Mouse (Mus musculus): ENCODE measurements around the gene Cdk9. TPM values are rescaled to one million over a fixed set of nuclear protein-coding genes. Genes with fewer than 3 reads are reported as not detected.

The Cdk9 gene
- polyA plus RNA-seq, 1 experiment, result 260 TPM

- Histone ChIP-seq H3K27ac (ENCODE audit: insufficient read depth, low read length) (no peak overlapping the region), H3K4me3 (ENCODE audit: insufficient read depth, low read length) (no peak overlapping the region), H3K4me1 (ENCODE audit: control insufficient read depth, insufficient read depth, low read length) (no peaks in the 10 kb centered on the region)
- no peak for TF ChIP-seq POLR2A (IDR thresholded peaks at IDR 0.05; ENCODE audit: extremely low read depth, insufficient read depth, low read length)
- no peak for TF ChIP-seq CTCF (IDR thresholded peaks at IDR 0.05; ENCODE audit: extremely low read depth, insufficient read depth, low read length)
Measured at GRCm38 (mm10) chr2:32658873-32659272, 54.0 kb downstream of the Cdk9 start.

- no peaks in the 10 kb centered on the region for H3K4me1 ChIP-seq (ENCODE audit: control insufficient read depth, insufficient read depth, low read length)
- TF ChIP-seq POLR2A (IDR thresholded peaks at IDR 0.05; ENCODE audit: extremely low read depth, insufficient read depth, low read length) (no peak), CTCF (IDR thresholded peaks at IDR 0.05; ENCODE audit: extremely low read depth, insufficient read depth, low read length) (no peak)
- H3K4me3 ChIP-seq (ENCODE audit: insufficient read depth, low read length), result no peak overlapping the region
- H3K27ac ChIP-seq (ENCODE audit: insufficient read depth, low read length), result peak overlapping the region; percentile 86
Measured at GRCm38 (mm10) chr2:32655826-32656225, 57.0 kb downstream of the Cdk9 start.

Other genes with a start within 250 kb of the Cdk9 start
- gene Fam102a, start 177.7 kb downstream of the Cdk9 start, polyA plus RNA-seq (2012; rRNA removed), result 39.2 and 46.7 TPM in 2 replicates
- 153 and 155 TPM in 2 replicates for gene Dpm2, start 142.2 kb downstream of the Cdk9 start, polyA plus RNA-seq (2012; rRNA removed)
- 31.3 and 37.6 TPM in 2 replicates for gene Pip5kl1, start 138.3 kb downstream of the Cdk9 start, polyA plus RNA-seq (2012; rRNA removed)
- 1.0 TPM in 2 replicates for gene 9430097D07Rik, start 137.4 kb downstream of the Cdk9 start, polyA plus RNA-seq (2012; rRNA removed)
- 34.8 and 36.6 TPM in 2 replicates for gene St6galnac4, start 126.0 kb downstream of the Cdk9 start, polyA plus RNA-seq (2012; rRNA removed)
- 101 and 110 TPM in 2 replicates for gene St6galnac6, start 113.4 kb downstream of the Cdk9 start, polyA plus RNA-seq (2012; rRNA removed)
- gene Ak1, start 91.3 kb downstream of the Cdk9 start, polyA plus RNA-seq (2012; rRNA removed), result 118 and 127 TPM in 2 replicates
- gene Eng, start 66.5 kb downstream of the Cdk9 start, polyA plus RNA-seq (2012; rRNA removed), result 35.1 and 39.0 TPM in 2 replicates
- 16.4 and 17.7 TPM in 2 replicates for gene Fpgs, start 8.9 kb downstream of the Cdk9 start, polyA plus RNA-seq (2012; rRNA removed)
- 29.7 and 31.5 TPM in 2 replicates for gene Sh2d3c, start 8.0 kb upstream of the Cdk9 start, polyA plus RNA-seq (2012; rRNA removed)
- 3.5 and 4.2 TPM in 2 replicates for gene 6330409D20Rik, start 27.9 kb upstream of the Cdk9 start, polyA plus RNA-seq (2012; rRNA removed)
- 54.9 and 58.9 TPM in 2 replicates for gene Tor2a, start 44.2 kb upstream of the Cdk9 start, polyA plus RNA-seq (2012; rRNA removed)
- 1.8 and 2.2 TPM in 2 replicates for gene Ttc16, start 62.6 kb upstream of the Cdk9 start, polyA plus RNA-seq (2012; rRNA removed)
- 5.4 and 6.6 TPM in 2 replicates for gene Ptrh1, start 62.7 kb upstream of the Cdk9 start, polyA plus RNA-seq (2012; rRNA removed)
- 0.11 and 0.35 TPM in 2 replicates for gene Cfap157, start 71.4 kb upstream of the Cdk9 start, polyA plus RNA-seq (2012; rRNA removed)
- gene Stxbp1, start 134.2 kb upstream of the Cdk9 start, polyA plus RNA-seq (2012; rRNA removed), result 709 and 713 TPM in 2 replicates
- gene Fam129b, start 163.0 kb upstream of the Cdk9 start, polyA plus RNA-seq (2012; rRNA removed), result 27.1 and 29.0 TPM in 2 replicates
- gene Rpl12, start 248.5 kb upstream of the Cdk9 start, polyA plus RNA-seq (2012; rRNA removed), result 484 and 506 TPM in 2 replicates
- gene Lrsam1, start 248.5 kb upstream of the Cdk9 start, polyA plus RNA-seq (2012; rRNA removed), result 25.6 and 25.9 TPM in 2 replicates

Measured in cortical plate, adult 2 months (tissue).